12 mouse cellular contexts compared by ENCODE assay signal in genomic region chr5:112299399-112299798, GRCm38 (mm10). TPM values are rescaled to one million over a fixed set of nuclear protein-coding genes. Genes with fewer than 3 reads are reported as not detected.
DNase-seq lines count a peak whose midpoint lies in the region; ATAC-seq and TF ChIP-seq lines count a peak whose summit lies in the region.
"Had no signal": no experiment of that assay in that cellular context is flagged by ENCODE, and none has a peak within 500 bp of the region (broad histone marks: within the 10 kb centered on the region; RNA-seq: fewer than 3 reads in every experiment).

No protein-coding gene starts in this region.

- no peak overlapping the region for H3K9ac ChIP-seq in heart, embryonic 11.5 days (ENCODE audit: low read depth, low read length)
- no peak overlapping the region for H3K9ac ChIP-seq in lung, embryonic 15.5 days
- H3K9ac ChIP-seq in liver, embryonic 12.5 days = no peak overlapping the region

- peaks cover 27% of the 10 kb centered on the region; the same call in 1 of the 2 replicates for H3K4me1 ChIP-seq in heart, embryonic 11.5 days (ENCODE audit: control insufficient read depth, insufficient read depth, low read length)
- peaks cover 43% of the 10 kb centered on the region for H3K4me1 ChIP-seq in lung, embryonic 15.5 days
- peaks cover 24% of the 10 kb centered on the region for H3K4me1 ChIP-seq in bone marrow, adult 2 months (ENCODE audit: control insufficient read depth, insufficient read depth, low read length)
- H3K4me1 ChIP-seq in liver, embryonic 12.5 days = peaks cover 83% of the 10 kb centered on the region
- peaks cover 69% of the 10 kb centered on the region for H3K4me1 ChIP-seq in thymus, adult 2 months (replicated peaks; ENCODE audit: control insufficient read depth, insufficient read depth, low read length)

- no peak for DNase-seq in heart, postnatal 36 days
- DNase-seq in lung, postnatal 4 days = no peak
- DNase-seq in layer of hippocampus, postnatal 14 days (ENCODE audit: low spot score in 2 of 2) = no peak
- DNase-seq in thymus, adult 2 months = no peak
- DNase-seq: cerebellum, adult 11 months; lung, postnatal 36 days had no signal

- intact Hi-C loops in heart, postnatal 36 days (cut with DNase I) = no loop called here

- no peak for TF ChIP-seq POLR2A in bone marrow, adult 2 months (IDR thresholded peaks at IDR 0.05; ENCODE audit: borderline replicate concordance, control insufficient read depth, low read depth, low read length)
- TF ChIP-seq POLR2A in thymus, adult 2 months (IDR thresholded peaks at IDR 0.05; ENCODE audit: control insufficient read depth, extremely low read depth, insufficient read depth, low read length, poor library complexity) = no peak

- no peak for TF ChIP-seq CTCF in bone marrow, adult 2 months (IDR thresholded peaks at IDR 0.05; ENCODE audit: control insufficient read depth, insufficient read depth, low read length)
- no peak for TF ChIP-seq CTCF in thymus, adult 2 months (IDR thresholded peaks at IDR 0.05; ENCODE audit: borderline replicate concordance, control insufficient read depth, extremely low read depth, insufficient read depth, low read length, poor library complexity)

- 73% methylated on average over 4 of the region's 4 CpGs for WGBS in heart, embryonic 11.5 days (ENCODE audit: insufficient replicate concordance)
- WGBS in lung, embryonic 15.5 days = 69% methylated on average over 4 of the region's 4 CpGs
- WGBS in bone marrow, adult 2 months = 75% methylated on average over 4 of the region's 4 CpGs
- WGBS in liver, embryonic 12.5 days (ENCODE audit: insufficient replicate concordance) = 66% methylated on average over 4 of the region's 4 CpGs
- 84% methylated on average over 4 of the region's 4 CpGs for WGBS in thymus, adult 2 months

- H3K27me3 ChIP-seq in heart, embryonic 11.5 days (ENCODE audit: control insufficient read depth, insufficient read depth, low read length) = no peaks in the 10 kb centered on the region
- H3K27me3 ChIP-seq in lung, embryonic 15.5 days = no peaks in the 10 kb centered on the region
- no peaks in the 10 kb centered on the region for H3K27me3 ChIP-seq in liver, embryonic 12.5 days (replicated peaks)
- H3K27me3 ChIP-seq in thymus, adult 2 months (ENCODE audit: control insufficient read depth, insufficient read depth, low read length) = no peaks in the 10 kb centered on the region

- H3K4me2 ChIP-seq in heart, embryonic 11.5 days = no peak overlapping the region
- H3K4me2 ChIP-seq in lung, embryonic 15.5 days = no peak overlapping the region
- no peak overlapping the region for H3K4me2 ChIP-seq in liver, embryonic 12.5 days

- no peak for ATAC-seq in heart, embryonic 11.5 days (replicated peaks; ENCODE audit: insufficient number of reproducible peaks, low FRiP score, low TSS enrichment)
- ATAC-seq in lung, embryonic 15.5 days (ENCODE audit: borderline replicate concordance, extremely low read depth, low FRiP score, low TSS enrichment) = no peak
- ATAC-seq in liver, embryonic 12.5 days = no peak
- ATAC-seq: hindbrain, embryonic 16.5 days had no signal

- H3K36me3 ChIP-seq in heart, embryonic 11.5 days (ENCODE audit: control insufficient read depth, insufficient read depth, low read length) = no peaks in the 10 kb centered on the region
- no peaks in the 10 kb centered on the region for H3K36me3 ChIP-seq in lung, embryonic 15.5 days
- H3K36me3 ChIP-seq in liver, embryonic 12.5 days = peaks cover 28% of the 10 kb centered on the region
- H3K36me3 ChIP-seq in thymus, adult 2 months (ENCODE audit: control insufficient read depth, insufficient read depth, low read length) = no peaks in the 10 kb centered on the region

- H3K9me3 ChIP-seq in heart, embryonic 11.5 days (replicated peaks; ENCODE audit: control insufficient read depth, low read length) = no peaks in the 10 kb centered on the region
- no peaks in the 10 kb centered on the region for H3K9me3 ChIP-seq in lung, embryonic 15.5 days
- H3K9me3 ChIP-seq in liver, embryonic 12.5 days (replicated peaks) = no peaks in the 10 kb centered on the region

- peak overlapping the region; percentile 59; the same call in 1 of the 2 replicates for H3K27ac ChIP-seq in heart, embryonic 11.5 days (ENCODE audit: low read depth, low read length)
- peak overlapping the region; percentile 63; the same call in 1 of the 2 replicates for H3K27ac ChIP-seq in lung, embryonic 15.5 days
- H3K27ac ChIP-seq in bone marrow, adult 2 months (ENCODE audit: control insufficient read depth, insufficient read depth, low read depth, low read length, poor library complexity) = peak overlapping the region; percentile 20; the same call in 1 of the 2 replicates
- H3K27ac ChIP-seq in liver, embryonic 12.5 days = peak overlapping the region; percentile 78; the same call in 1 of the 2 replicates
- no peak overlapping the region for H3K27ac ChIP-seq in thymus, adult 2 months (ENCODE audit: control insufficient read depth, insufficient read depth, low read length)

- H3K4me3 ChIP-seq in heart, embryonic 11.5 days (ENCODE audit: low read depth, low read length) = no peak overlapping the region
- H3K4me3 ChIP-seq in lung, embryonic 15.5 days = no peak overlapping the region
- H3K4me3 ChIP-seq in bone marrow, adult 2 months (replicated peaks; ENCODE audit: control insufficient read depth, low read depth, low read length) = no peak overlapping the region
- H3K4me3 ChIP-seq in liver, embryonic 12.5 days = no peak overlapping the region
- H3K4me3 ChIP-seq in thymus, adult 2 months (ENCODE audit: control insufficient read depth, insufficient read depth, low read length) = no peak overlapping the region
- H3K4me3 ChIP-seq: myocyte had no signal

RNA-seq across cellular contexts. Expression of gene Tpst2, which starts 22.9 kb away (rescaled TPM):
- polyA plus RNA-seq in heart, embryonic 11.5 days (2014; fragmentation: Nextera tagmentation; extraction: Ambion mirVana) = 30.2 and 31.2 TPM in 2 replicates
- 10 to 100 TPM; 39.1 to 42.0 TPM for total RNA-seq in heart, postnatal 36 days (2021)
- polyA plus RNA-seq in lung, embryonic 15.5 days (2015; fragmentation: Nextera tagmentation; extraction: Ambion mirVana) = 55.8 and 61.0 TPM in 2 replicates
- polyA plus RNA-seq in bone marrow, adult 2 months (2011; ENCODE audit: insufficient read depth, insufficient read length, low replicate concordance, missing spikeins) = 27.4 and 43.3 TPM in 2 replicates
- polyA plus RNA-seq in liver, embryonic 12.5 days (2016; fragmentation: Nextera tagmentation; extraction: Ambion mirVana) = 40.5 and 45.1 TPM in 2 replicates
- total RNA-seq in layer of hippocampus, postnatal 14 days (2021) = 10 to 100 TPM; 41.1 to 43.0 TPM
- 62.7 and 63.5 TPM in 2 replicates for polyA plus RNA-seq in thymus, adult 2 months (2012; rRNA removed)

RNA-seq across cellular contexts. Expression of gene Tfip11, which starts 26.8 kb away (rescaled TPM):
- 13.7 and 15.9 TPM in 2 replicates for polyA plus RNA-seq in heart, embryonic 11.5 days (2014; fragmentation: Nextera tagmentation; extraction: Ambion mirVana)
- 10 to 100 TPM; 17.9 to 21.7 TPM for total RNA-seq in heart, postnatal 36 days (2021)
- polyA plus RNA-seq in lung, embryonic 15.5 days (2015; fragmentation: Nextera tagmentation; extraction: Ambion mirVana) = 30.1 and 30.4 TPM in 2 replicates
- 10.2 and 20.3 TPM in 2 replicates for polyA plus RNA-seq in bone marrow, adult 2 months (2011; ENCODE audit: insufficient read depth, insufficient read length, low replicate concordance, missing spikeins)
- polyA plus RNA-seq in liver, embryonic 12.5 days (2016; fragmentation: Nextera tagmentation; extraction: Ambion mirVana) = 19.7 and 20.7 TPM in 2 replicates
- 10 to 100 TPM; 34.9 to 36.8 TPM for total RNA-seq in layer of hippocampus, postnatal 14 days (2021)
- polyA plus RNA-seq in thymus, adult 2 months (2012; rRNA removed) = 58.9 and 63.2 TPM in 2 replicates

RNA-seq across cellular contexts. Expression of gene Srrd, which starts 43.4 kb away (rescaled TPM):
- polyA plus RNA-seq in heart, embryonic 11.5 days (2014; fragmentation: Nextera tagmentation; extraction: Ambion mirVana) = 24.5 and 27.3 TPM in 2 replicates
- total RNA-seq in heart, postnatal 36 days (2021) = 1 to 10 TPM; 6.5 to 7.0 TPM
- 45.7 and 47.2 TPM in 2 replicates for polyA plus RNA-seq in lung, embryonic 15.5 days (2015; fragmentation: Nextera tagmentation; extraction: Ambion mirVana)
- 8.0 and 14.1 TPM in 2 replicates for polyA plus RNA-seq in bone marrow, adult 2 months (2011; ENCODE audit: insufficient read depth, insufficient read length, low replicate concordance, missing spikeins)
- polyA plus RNA-seq in liver, embryonic 12.5 days (2016; fragmentation: Nextera tagmentation; extraction: Ambion mirVana) = 23.1 and 26.1 TPM in 2 replicates
- 10 to 100 TPM; 26.4 to 30.1 TPM for total RNA-seq in layer of hippocampus, postnatal 14 days (2021)
- polyA plus RNA-seq in thymus, adult 2 months (2012; rRNA removed) = 56.2 and 64.4 TPM in 2 replicates

RNA-seq across cellular contexts. Expression of gene Hps4, which starts 43.5 kb away (rescaled TPM):
- 19.3 and 21.4 TPM in 2 replicates for polyA plus RNA-seq in heart, embryonic 11.5 days (2014; fragmentation: Nextera tagmentation; extraction: Ambion mirVana)
- total RNA-seq in heart, postnatal 36 days (2021) = 10 to 100 TPM; 12.4 to 12.5 TPM
- 26.3 and 31.1 TPM in 2 replicates for polyA plus RNA-seq in lung, embryonic 15.5 days (2015; fragmentation: Nextera tagmentation; extraction: Ambion mirVana)
- polyA plus RNA-seq in bone marrow, adult 2 months (2011; ENCODE audit: insufficient read depth, insufficient read length, low replicate concordance, missing spikeins) = 18.8 and 42.4 TPM in 2 replicates
- polyA plus RNA-seq in liver, embryonic 12.5 days (2016; fragmentation: Nextera tagmentation; extraction: Ambion mirVana) = 17.2 and 18.7 TPM in 2 replicates
- 10 to 100 TPM; 25.0 to 29.9 TPM for total RNA-seq in layer of hippocampus, postnatal 14 days (2021)
- polyA plus RNA-seq in thymus, adult 2 months (2012; rRNA removed) = 41.8 and 52.8 TPM in 2 replicates

RNA-seq across cellular contexts. Expression of gene Crybb1, which starts 43.8 kb away (rescaled TPM):
- polyA plus RNA-seq in heart, embryonic 11.5 days (2014; fragmentation: Nextera tagmentation; extraction: Ambion mirVana) = not detected in 2 replicates
- 1 to 10 TPM in 1 of 2 experiments, under 1 TPM in 1; 0.80 to 3.4 TPM for total RNA-seq in heart, postnatal 36 days (2021)
- polyA plus RNA-seq in lung, embryonic 15.5 days (2015; fragmentation: Nextera tagmentation; extraction: Ambion mirVana) = 3.2 and 4.5 TPM in 2 replicates
- not detected in 2 replicates for polyA plus RNA-seq in bone marrow, adult 2 months (2011; ENCODE audit: insufficient read depth, insufficient read length, low replicate concordance, missing spikeins)
- polyA plus RNA-seq in liver, embryonic 12.5 days (2016; fragmentation: Nextera tagmentation; extraction: Ambion mirVana) = 0.15 and 0.16 TPM in 2 replicates
- 10 to 100 TPM; 16.1 to 17.5 TPM for total RNA-seq in layer of hippocampus, postnatal 14 days (2021)
- 0.15 and 0.40 TPM in 2 replicates for polyA plus RNA-seq in thymus, adult 2 months (2012; rRNA removed)
